Mouse (Mus musculus) liver, embryonic 14.5 days (tissue): Measurements from ENCODE around the gene Serpinb11. TPM values are rescaled to one million over a fixed set of nuclear protein-coding genes. Genes with fewer than 3 reads are reported as not detected.

ENCODE experiments used
- ATAC-seq: fragments of 200-750 bp; cut with Nextera tagmentation; 2 replicates; pipeline ENCODE4 v1.8.0; 2017; ENCODE audit warnings: moderate number of reproducible peaks, mild to moderate bottlenecking, moderate library complexity; ENCODE audit not compliant: insufficient read depth
- DNase-seq, 3 experiments: peaks; one replicate each; pipeline ENCODE4 v3.0.0-alpha.2; 2012 to 2013; ENCODE audit warnings: low read depth in 3 of 3, low spot score in 3 of 3
- H3K27ac ChIP-seq: fragments of 300-500 bp; sonication (generic); 2 replicates; pipeline ENCODE4 v1.5.1; 2014; ENCODE audit warnings: moderate library complexity, mild to moderate bottlenecking, control low read depth, inconsistent platforms
- H3K27me3 ChIP-seq: fragments of 300-500 bp; sonication (generic); 2 replicates; pipeline ENCODE4 v1.6.1; 2014; ENCODE audit warnings: mild to moderate bottlenecking, low read length, moderate library complexity; ENCODE audit not compliant: control insufficient read depth, insufficient read depth
- H3K36me3 ChIP-seq: fragments of 300-500 bp; sonication (generic); replicated peaks from 2 replicates; pipeline ENCODE4 v1.6.1; 2014; ENCODE audit warnings: low read depth; ENCODE audit not compliant: control insufficient read depth, insufficient read depth
- H3K4me1 ChIP-seq, 2 experiments: fragments of 200-500 bp in 1 of 2; fragments of 300-500 bp in 1 of 2; sonication (generic) in 1 of 2; replicated peaks; 2 replicates each; pipeline ENCODE4 v1.6.1; 2012 to 2014; ENCODE audit warnings: antibody characterized with exemption in 1 of 2, inconsistent platforms in 1 of 2, low read length in 1 of 2; ENCODE audit not compliant: control insufficient read depth in 2 of 2, insufficient read depth in 2 of 2
- H3K4me2 ChIP-seq: fragments of 300-500 bp; sonication (generic); 2 replicates; pipeline ENCODE4 v1.6.1; 2014; ENCODE audit warnings: low read depth, mild to moderate bottlenecking, control low read depth, moderate library complexity
- H3K4me3 ChIP-seq, 2 experiments: fragments of 200-500 bp in 1 of 2; fragments of 300-500 bp in 1 of 2; sonication (generic) in 1 of 2; 2 replicates each; pipeline ENCODE4 v1.5.1; 2012 to 2014; ENCODE audit warnings: low read depth in 2 of 2, low read length in 2 of 2, mild to moderate bottlenecking in 2 of 2, control low read depth in 1 of 2, inconsistent platforms in 1 of 2, moderate library complexity in 1 of 2; ENCODE audit not compliant: insufficient read depth in 1 of 2
- H3K9ac ChIP-seq: fragments of 300-500 bp; sonication (generic); replicated peaks from 2 replicates; pipeline ENCODE4 v1.6.1; 2014; ENCODE audit warnings: mild to moderate bottlenecking, control low read depth, moderate library complexity
- H3K9me3 ChIP-seq: fragments of 300-500 bp; sonication (generic); 2 replicates; pipeline ENCODE4 v1.6.1; 2016; ENCODE audit warnings: low read length, mixed read lengths; ENCODE audit not compliant: control insufficient read depth
- CTCF ChIP-seq: IDR thresholded peaks from 2 replicates; pipeline ENCODE4 v1.5.1; 2016; ENCODE audit warnings: antibody characterized with exemption, low read depth, control low read depth
- EP300 ChIP-seq: IDR thresholded peaks from 2 replicates; pipeline ENCODE4 v1.6.1; 2016; ENCODE audit warnings: antibody characterized with exemption, low read depth
- WGBS: fragments of 180-500 bp; shearing (Covaris S2); extraction: QIAGEN DNeasy Blood & Tissue Kit; methylation state at CpG from one replicate; pipeline ENCODE4 v1.1.7; 2014; ENCODE audit not compliant: insufficient replicate concordance; 5-methylcytosine and 5-hydroxymethylcytosine counted together
- polyA plus RNA-seq, 2 experiments: library from polyadenylated mRNA; depleted of rRNA in 1 of 2; stranded (reverse) in 1 of 2; unstranded in 1 of 2; fragments of >200 nt; fragmentation: Nextera tagmentation in 1 of 2; extraction: Ambion mirVana in 1 of 2; gene quantifications; 2 replicates each; pipeline versions ENCODE4 v1.2.1 to v1.2.3; 2012 to 2014

Gene Serpinb11
- polyA plus RNA-seq, 2 experiments: not detected

- Histone ChIP-seq H3K4me1 (no peaks in the 10 kb centered on the region), H3K4me2 (no peak overlapping the region), H3K4me3 (no peak overlapping the region), H3K9ac (no peak overlapping the region), H3K27ac (no peak overlapping the region), H3K27me3 (no peaks in the 10 kb centered on the region), H3K36me3 (no peaks in the 10 kb centered on the region), H3K9me3 (no peaks in the 10 kb centered on the region)
- no peak for ATAC-seq
- no peak for TF ChIP-seq CTCF
- TF ChIP-seq EP300: no peak
- WGBS: 14% methylated on average over 1 of the region's 1 CpGs
- DNase-seq: no peak
These were observed 53.7 kb downstream of the Serpinb11 start for GRCm38 (mm10) chr1:107414650-107415049.

GRCm38 (mm10) chr1:107422487-107422886, 61.5 kb downstream of the Serpinb11 start:
- no peak overlapping the region for H3K4me3 ChIP-seq
- H3K27me3 ChIP-seq: no peaks in the 10 kb centered on the region
- no peak overlapping the region for H3K4me2 ChIP-seq
- H3K4me1 ChIP-seq: no peaks in the 10 kb centered on the region
- no peak overlapping the region for H3K27ac ChIP-seq
- H3K9ac ChIP-seq: no peak overlapping the region
- H3K36me3 ChIP-seq: no peaks in the 10 kb centered on the region
- TF ChIP-seq EP300 (no peak), CTCF (no peak)
- DNase-seq: no peak
- no peak for ATAC-seq
- 53% methylated on average over 4 of the region's 4 CpGs for WGBS
- no peaks in the 10 kb centered on the region for H3K9me3 ChIP-seq

Other genes with a start within 250 kb of the Serpinb11 start
- not detected in 2 replicates for gene Serpinb3b, start 82.8 kb upstream of the Serpinb11 start, polyA plus RNA-seq (2012; rRNA removed)
- gene Serpinb3b, start 82.8 kb upstream of the Serpinb11 start, polyA plus RNA-seq (2014; fragmentation: Nextera tagmentation; extraction: Ambion mirVana): not detected in 2 replicates
- not detected in 2 replicates for gene Serpinb3c, start 82.8 kb upstream of the Serpinb11 start, polyA plus RNA-seq (2012; rRNA removed)
- gene Serpinb3c, start 82.8 kb upstream of the Serpinb11 start, polyA plus RNA-seq (2014; fragmentation: Nextera tagmentation; extraction: Ambion mirVana): not detected in 2 replicates
- not detected in 2 replicates for gene Serpinb7, start 38.5 kb downstream of the Serpinb11 start, polyA plus RNA-seq (2012; rRNA removed)
- gene Serpinb7, start 38.5 kb downstream of the Serpinb11 start, polyA plus RNA-seq (2014; fragmentation: Nextera tagmentation; extraction: Ambion mirVana): not detected in 2 replicates
- gene Serpinb2, start 150.2 kb downstream of the Serpinb11 start, polyA plus RNA-seq (2012; rRNA removed): 1.1 and 2.1 TPM in 2 replicates
- gene Serpinb2, start 150.2 kb downstream of the Serpinb11 start, polyA plus RNA-seq (2014; fragmentation: Nextera tagmentation; extraction: Ambion mirVana): 3.4 and 3.7 TPM in 2 replicates
- gene Serpinb8, start 228.8 kb downstream of the Serpinb11 start, polyA plus RNA-seq (2012; rRNA removed): 0.05 and 0.09 TPM in 2 replicates
- gene Serpinb8, start 228.8 kb downstream of the Serpinb11 start, polyA plus RNA-seq (2014; fragmentation: Nextera tagmentation; extraction: Ambion mirVana): 0.21 and 0.46 TPM in 2 replicates